Mouse (Mus musculus): ENCODE results near the gene Slc26a10.
A peak's percentile ranks its signal among the peaks of the same experiment; 100 is the strongest.
"Not testable (repeated sequence)": the region's sequence is repeated elsewhere in the genome, so short reads cannot be mapped to it uniquely, and the experiment has no call there.

Slc26a10 gene

GRCm38 (mm10) chr10:127198492-127198891 is 18.0 kb upstream of the Slc26a10 start:
- DNase-seq (ENCODE audit: inconsistent ontology term): no peak

- no peak for DNase-seq (ENCODE audit: inconsistent ontology term)
Measured at GRCm38 (mm10) chr10:127197505-127198110, 17.2 kb upstream of the Slc26a10 start.

- no peak for DNase-seq (ENCODE audit: inconsistent ontology term)
Measured at GRCm38 (mm10) chr10:127197104-127197503, 16.7 kb upstream of the Slc26a10 start.

GRCm38 (mm10) chr10:127196392-127196791 is 15.9 kb upstream of the Slc26a10 start:
- peak; percentile 86 for DNase-seq (ENCODE audit: inconsistent ontology term)

- DNase-seq (ENCODE audit: inconsistent ontology term): peak; percentile 50
Measured at GRCm38 (mm10) chr10:127195328-127196129, 15.1 kb upstream of the Slc26a10 start, which contains the start of gene Dtx3. Gene Dtx3, minus strand, starts transcription at chr10:127195728.

GRCm38 (mm10) chr10:127194428-127195327 is 14.2 kb upstream of the Slc26a10 start:
- DNase-seq (ENCODE audit: inconsistent ontology term): peak; percentile 82

- DNase-seq (ENCODE audit: inconsistent ontology term): no peak
Measured at GRCm38 (mm10) chr10:127193011-127193410, 12.6 kb upstream of the Slc26a10 start.

GRCm38 (mm10) chr10:127192057-127192328 is 11.5 kb upstream of the Slc26a10 start:
- not testable (repeated sequence) for DNase-seq (ENCODE audit: inconsistent ontology term)

- DNase-seq (ENCODE audit: inconsistent ontology term): no peak
Measured at GRCm38 (mm10) chr10:127191191-127192056, 11.0 kb upstream of the Slc26a10 start.

GRCm38 (mm10) chr10:127190398-127191190 is 10.1 kb upstream of the Slc26a10 start:
- no peak for DNase-seq (ENCODE audit: inconsistent ontology term)

GRCm38 (mm10) chr10:127189651-127190381 is 9.4 kb upstream of the Slc26a10 start, which contains the start of gene Arhgef25:
Gene Arhgef25, minus strand, starts transcription at chr10:127190083.
- DNase-seq (ENCODE audit: inconsistent ontology term): peak; percentile 61

GRCm38 (mm10) chr10:127189116-127189650 is 8.7 kb upstream of the Slc26a10 start:
- no peak for DNase-seq (ENCODE audit: inconsistent ontology term)

GRCm38 (mm10) chr10:127188465-127189115 is 8.1 kb upstream of the Slc26a10 start:
- peak; percentile 82 for DNase-seq (ENCODE audit: inconsistent ontology term)

GRCm38 (mm10) chr10:127188079-127188453 is 7.6 kb upstream of the Slc26a10 start:
- no peak for DNase-seq (ENCODE audit: inconsistent ontology term)

- no peak for DNase-seq (ENCODE audit: inconsistent ontology term)
Measured at GRCm38 (mm10) chr10:127187371-127188078, 7.1 kb upstream of the Slc26a10 start.

- DNase-seq (ENCODE audit: inconsistent ontology term): no peak
Measured at GRCm38 (mm10) chr10:127186451-127186850, 6.0 kb upstream of the Slc26a10 start.

GRCm38 (mm10) chr10:127185506-127185905 is 5.1 kb upstream of the Slc26a10 start:
- no peak for DNase-seq (ENCODE audit: inconsistent ontology term)

- no peak for DNase-seq (ENCODE audit: inconsistent ontology term)
Measured at GRCm38 (mm10) chr10:127185101-127185500, 4.7 kb upstream of the Slc26a10 start.

Measured in Muller cell, postnatal 12 days (primary cell).